Mouse (Mus musculus) midbrain, postnatal 0 days (tissue): ENCODE measurements at regions not wholly inside any gene's neighbourhood (a gene's known extent, or its start where the extent isn't known, plus 50 kb on each side); places are given as distances from the start of the nearest gene placed in this dataset.

Experiments used
- ATAC-seq: fragments of 200-750 bp; cut with Nextera tagmentation; 2 replicates; pipeline ENCODE4 v1.8.0; 2017; ENCODE audit warnings: moderate number of reproducible peaks, mild to moderate bottlenecking, moderate TSS enrichment, moderate library complexity; ENCODE audit not compliant: low FRiP score
- DNase-seq: peaks from one replicate; pipeline ENCODE4 v3.0.0-alpha.2; 2015; ENCODE audit warnings: low spot score
- H3K27ac ChIP-seq: fragments of 300-500 bp; sonication (generic); 2 replicates; pipeline ENCODE4 v1.5.1; 2014; ENCODE audit warnings: low read depth, mild to moderate bottlenecking, low read length, mixed read lengths
- H3K27me3 ChIP-seq: fragments of 300-500 bp; sonication (generic); 2 replicates; pipeline ENCODE4 v1.6.1; 2014; ENCODE audit warnings: low read length, control low read depth, mixed read lengths; ENCODE audit not compliant: insufficient read depth
- H3K36me3 ChIP-seq: fragments of 300-500 bp; sonication (generic); 2 replicates; pipeline ENCODE4 v1.6.1; 2014; ENCODE audit warnings: low read length, control low read depth, mixed read lengths; ENCODE audit not compliant: insufficient read depth
- H3K4me1 ChIP-seq: fragments of 300-500 bp; sonication (generic); 2 replicates; pipeline ENCODE4 v1.6.1; 2014; ENCODE audit warnings: mild to moderate bottlenecking, control low read depth, antibody characterized with exemption, low read length, mixed read lengths; ENCODE audit not compliant: insufficient read depth
- H3K4me2 ChIP-seq: fragments of 300-500 bp; sonication (generic); 2 replicates; pipeline ENCODE4 v1.6.1; 2014; ENCODE audit warnings: low read depth, mild to moderate bottlenecking, low read length, mixed read lengths; ENCODE audit not compliant: poor library complexity, severe bottlenecking
- H3K4me3 ChIP-seq: fragments of 300-500 bp; sonication (generic); 2 replicates; pipeline ENCODE4 v1.5.1; 2014; ENCODE audit warnings: low read depth, mild to moderate bottlenecking, low read length, moderate library complexity
- H3K9ac ChIP-seq: fragments of 300-500 bp; sonication (generic); replicated peaks from 2 replicates; pipeline ENCODE4 v1.6.1; 2014; ENCODE audit warnings: mild to moderate bottlenecking, low read length, moderate library complexity, mixed read lengths; ENCODE audit not compliant: poor library complexity, severe bottlenecking
- H3K9me3 ChIP-seq: fragments of 300-500 bp; sonication (generic); 2 replicates; pipeline ENCODE4 v1.6.1; 2016; ENCODE audit warnings: low read length, control low read depth
- CTCF ChIP-seq: IDR thresholded peaks from 2 replicates; pipeline ENCODE4 v1.5.1; 2016; ENCODE audit warnings: antibody characterized with exemption, mild to moderate bottlenecking
- WGBS: fragments of 180-500 bp; shearing (Covaris S2); extraction: QIAGEN DNeasy Blood & Tissue Kit; methylation state at CpG from one replicate; pipeline ENCODE4 v1.1.7; 2014; 5-methylcytosine and 5-hydroxymethylcytosine counted together

- Histone ChIP-seq H3K4me2 (no peak overlapping the region), H3K9me3 (no peaks in the 10 kb centered on the region), H3K9ac (no peak overlapping the region), H3K4me3 (no peak overlapping the region), H3K36me3 (no peaks in the 10 kb centered on the region), H3K4me1 (no peaks in the 10 kb centered on the region; the same call in 1 of the 2 replicates), H3K27me3 (no peaks in the 10 kb centered on the region), H3K27ac (no peak overlapping the region)
- TF ChIP-seq CTCF: no peak
- ATAC-seq: no peak
- DNase-seq: peak; percentile 34
- WGBS: 57% methylated on average over 12 of the region's 12 CpGs
Measured at GRCm38 (mm10) chr1:90313750-90314359, 110.1 kb downstream of the Ackr3 start.

GRCm38 (mm10) chr1:90317902-90318301, 114.1 kb downstream of the Ackr3 start:
- no peaks in the 10 kb centered on the region for H3K27me3 ChIP-seq
- no peaks in the 10 kb centered on the region; the same call in 1 of the 2 replicates for H3K4me1 ChIP-seq
- WGBS: 63% methylated on average over 6 of the region's 6 CpGs
- H3K27ac ChIP-seq: no peak overlapping the region
- H3K4me2 ChIP-seq: no peak overlapping the region
- H3K9ac ChIP-seq: no peak overlapping the region
- no peak for TF ChIP-seq CTCF
- no peak for ATAC-seq
- DNase-seq: peak; percentile 44
- no peaks in the 10 kb centered on the region for H3K36me3 ChIP-seq
- H3K9me3 ChIP-seq: no peaks in the 10 kb centered on the region
- no peak overlapping the region for H3K4me3 ChIP-seq

GRCm38 (mm10) chr1:90318502-90318901, 114.7 kb downstream of the Ackr3 start:
- no peak for DNase-seq
- Histone ChIP-seq H3K9me3 (no peaks in the 10 kb centered on the region), H3K36me3 (no peaks in the 10 kb centered on the region), H3K4me1 (no peaks in the 10 kb centered on the region; the same call in 1 of the 2 replicates), H3K4me2 (no peak overlapping the region), H3K4me3 (no peak overlapping the region), H3K27ac (no peak overlapping the region), H3K27me3 (no peaks in the 10 kb centered on the region), H3K9ac (no peak overlapping the region)
- TF ChIP-seq CTCF: no peak
- 77% methylated on average over 9 of the region's 9 CpGs for WGBS
- no peak for ATAC-seq

GRCm38 (mm10) chr1:90320518-90320917, 116.7 kb downstream of the Ackr3 start:
- Histone ChIP-seq H3K27ac (no peak overlapping the region), H3K9me3 (no peaks in the 10 kb centered on the region), H3K4me1 (no peaks in the 10 kb centered on the region; the same call in 1 of the 2 replicates), H3K36me3 (no peaks in the 10 kb centered on the region), H3K4me3 (no peak overlapping the region), H3K4me2 (no peak overlapping the region), H3K27me3 (no peaks in the 10 kb centered on the region), H3K9ac (no peak overlapping the region)
- 71% methylated on average over 9 of the region's 9 CpGs for WGBS
- ATAC-seq (no peak), DNase-seq (no peak)
- TF ChIP-seq CTCF: no peak

- no peaks in the 10 kb centered on the region for H3K9me3 ChIP-seq
- H3K9ac ChIP-seq: no peak overlapping the region
- no peak for ATAC-seq
Measured at GRCm38 (mm10) chr1:90321501-90321900, 117.7 kb downstream of the Ackr3 start.

GRCm38 (mm10) chr1:90327237-90327636, 123.5 kb downstream of the Ackr3 start:
- Histone ChIP-seq H3K9me3 (no peaks in the 10 kb centered on the region), H3K36me3 (no peaks in the 10 kb centered on the region), H3K9ac (no peak overlapping the region), H3K27me3 (no peaks in the 10 kb centered on the region), H3K4me3 (no peak overlapping the region), H3K4me2 (no peak overlapping the region), H3K4me1 (0 out of 2 replicates have a peak, but pooled peaks cover 3% of the 10 kb centered on the region), H3K27ac (no peak overlapping the region)
- ATAC-seq: no peak
- peak; percentile 42 for DNase-seq
- 42% methylated on average over 6 of the region's 6 CpGs for WGBS
- TF ChIP-seq CTCF: no peak

More at GRCm38 (mm10) chr1:90321501-90321900, 117.7 kb downstream of the Ackr3 start:
- Histone ChIP-seq H3K4me2 (no peak overlapping the region), H3K4me3 (no peak overlapping the region), H3K4me1 (no peaks in the 10 kb centered on the region; the same call in 1 of the 2 replicates), H3K27ac (no peak overlapping the region), H3K27me3 (no peaks in the 10 kb centered on the region), H3K36me3 (no peaks in the 10 kb centered on the region)
- DNase-seq: no peak
- WGBS: 89% methylated on average over 8 of the region's 8 CpGs
- no peak for TF ChIP-seq CTCF
